9 mouse cellular contexts compared by ENCODE assay signal in genomic region chr6:120191396-120192170, GRCm38 (mm10).
DNase-seq lines count a peak whose midpoint lies in the region; ATAC-seq lines count a peak whose summit lies in the region.
"Had no signal": no experiment of that assay in that cellular context is flagged by ENCODE, and none has a peak within 500 bp of the region (broad histone marks: within the 10 kb centered on the region; RNA-seq: fewer than 3 reads in every experiment).

No protein-coding gene starts in this region.

- H3K4me1 ChIP-seq in heart, embryonic 12.5 days (replicated peaks): peaks cover 53% of the 10 kb centered on the region
- H3K4me1 ChIP-seq in neural tube, embryonic 13.5 days (replicated peaks): peaks cover 18% of the 10 kb centered on the region

- no peaks in the 10 kb centered on the region for H3K9me3 ChIP-seq in heart, embryonic 12.5 days (replicated peaks)
- no peaks in the 10 kb centered on the region for H3K9me3 ChIP-seq in neural tube, embryonic 13.5 days
- H3K9me3 ChIP-seq: embryonic facial prominence, embryonic 13.5 days had no signal

- H3K27ac ChIP-seq in heart, embryonic 12.5 days (ENCODE audit: poor library complexity, severe bottlenecking): peak overlapping the region; percentile 58; the same call in 1 of the 2 replicates
- no peak overlapping the region for H3K27ac ChIP-seq in neural tube, embryonic 13.5 days (replicated peaks)
- H3K27ac ChIP-seq: embryonic facial prominence, embryonic 13.5 days had no signal

- 52% methylated on average over 7 of the region's 7 CpGs for WGBS in heart, embryonic 12.5 days
- WGBS in neural tube, embryonic 13.5 days: 54% methylated on average over 7 of the region's 7 CpGs

- H3K36me3 ChIP-seq in heart, embryonic 12.5 days: no peaks in the 10 kb centered on the region
- H3K36me3 ChIP-seq in neural tube, embryonic 13.5 days: no peaks in the 10 kb centered on the region
- H3K36me3 ChIP-seq: embryonic facial prominence, embryonic 13.5 days had no signal

- peak overlapping the region; percentile 37; the same call in 1 of the 2 replicates for H3K9ac ChIP-seq in heart, embryonic 12.5 days
- H3K9ac ChIP-seq in neural tube, embryonic 13.5 days: no peak overlapping the region
- H3K9ac ChIP-seq: embryonic facial prominence, embryonic 13.5 days had no signal

- no peak for ATAC-seq in heart, embryonic 12.5 days (ENCODE audit: insufficient number of reproducible peaks, low FRiP score)
- no peak for ATAC-seq in neural tube, embryonic 13.5 days (ENCODE audit: low read depth)

- no peak overlapping the region for H3K4me3 ChIP-seq in heart, embryonic 12.5 days
- H3K4me3 ChIP-seq in neural tube, embryonic 13.5 days: no peak overlapping the region
- H3K4me3 ChIP-seq: embryonic facial prominence, embryonic 13.5 days had no signal

- H3K27me3 ChIP-seq in heart, embryonic 12.5 days (replicated peaks): no peaks in the 10 kb centered on the region
- no peaks in the 10 kb centered on the region for H3K27me3 ChIP-seq in neural tube, embryonic 13.5 days

- H3K4me2 ChIP-seq in heart, embryonic 12.5 days: peak overlapping the region; percentile 49
- 0 out of 2 replicates have a peak overlapping the region, but pooled peaks have one; percentile 29 for H3K4me2 ChIP-seq in neural tube, embryonic 13.5 days
- H3K4me2 ChIP-seq: embryonic facial prominence, embryonic 13.5 days had no signal

- no peak for DNase-seq in heart, postnatal 4 days
- no peak for DNase-seq in neural tube, embryonic 10.5 days (ENCODE audit: extremely low spot score, low spot score)
- peak; percentile 45 for DNase-seq in induced T-regulatory cell, adult 2 months (ENCODE audit: low read depth)
- DNase-seq in ovary, postnatal 10 days (ENCODE audit: low spot score): no peak
- DNase-seq in thymus, postnatal 10 days (ENCODE audit: low spot score in 2 of 2): no peak
- DNase-seq: right cerebral cortex, postnatal 4 days had no signal
